In genomic region chr4:35098552-35098951, GRCm38 (mm10) we compare ENCODE assay signal across 40 mouse cellular contexts. TPM values are rescaled to one million over a fixed set of nuclear protein-coding genes. Genes with fewer than 3 reads are reported as not detected.
A peak's percentile ranks its signal among the peaks of the same experiment; 100 is the strongest.
DNase-seq lines count a peak whose midpoint lies in the region; ATAC-seq and TF ChIP-seq lines count a peak whose summit lies in the region.
"Had no signal": no experiment of that assay in that cellular context is flagged by ENCODE, and none has a peak within 500 bp of the region (broad histone marks: within the 10 kb centered on the region; RNA-seq: fewer than 3 reads in every experiment).

No protein-coding gene starts in this region.

- no peak for TF ChIP-seq EP300 in liver, postnatal 0 days (IDR thresholded peaks at IDR 0.05; ENCODE audit: low read depth)
- TF ChIP-seq EP300 in stomach, postnatal 0 days (optimal IDR thresholded peaks at IDR 0.05), result no peak

- no peaks in the 10 kb centered on the region for H3K36me3 ChIP-seq in heart, embryonic 11.5 days (ENCODE audit: control insufficient read depth, insufficient read depth, low read length)
- no peaks in the 10 kb centered on the region for H3K36me3 ChIP-seq in intestine, postnatal 0 days (ENCODE audit: control insufficient read depth, insufficient read depth)
- no peaks in the 10 kb centered on the region for H3K36me3 ChIP-seq in liver, postnatal 0 days (replicated peaks; ENCODE audit: insufficient read depth, low read length)
- H3K36me3 ChIP-seq in stomach, postnatal 0 days (ENCODE audit: control insufficient read depth, insufficient read depth, low read length), result no peaks in the 10 kb centered on the region
- H3K36me3 ChIP-seq: embryonic facial prominence, embryonic 13.5 days; forebrain, embryonic 10.5 days; forebrain, embryonic 15.5 days; hindbrain, embryonic 10.5 days; kidney, embryonic 15.5 days; neural tube, embryonic 12.5 days had no signal

- DNase-seq in heart, adult 11 months, result peak; percentile 72
- no peak for DNase-seq in liver, postnatal 0 days
- peak; percentile 65 for DNase-seq in stomach, postnatal 0 days (ENCODE audit: low spot score)
- DNase-seq in ovary, postnatal 14 days (ENCODE audit: low spot score), result no peak
- DNase-seq in adrenal gland, adult 2 months, result no peak
- DNase-seq: adrenal gland, postnatal 25 days; cerebellum, adult 11-12 months; cerebellum, adult 9-11 months; heart, postnatal 14 days; kidney, adult 11 months; kidney, postnatal 36 days; left cerebral cortex, postnatal 4 days; lung, adult 2 months; right cerebral cortex, postnatal 4 days; thymus, adult 2 months; thymus, postnatal 36 days had no signal

- no peak overlapping the region for H3K4me3 ChIP-seq in heart, embryonic 11.5 days (ENCODE audit: low read depth, low read length)
- no peak overlapping the region for H3K4me3 ChIP-seq in intestine, postnatal 0 days (ENCODE audit: low read depth, low read length)
- H3K4me3 ChIP-seq in liver, postnatal 0 days (ENCODE audit: low read depth, low read length), result no peak overlapping the region
- H3K4me3 ChIP-seq in stomach, postnatal 0 days (ENCODE audit: low read depth, low read length), result no peak overlapping the region

- H3K4me1 ChIP-seq in heart, embryonic 11.5 days (ENCODE audit: control insufficient read depth, insufficient read depth, low read length), result peaks cover 9% of the 10 kb centered on the region
- peaks cover 14% of the 10 kb centered on the region for H3K4me1 ChIP-seq in intestine, postnatal 0 days (replicated peaks; ENCODE audit: control insufficient read depth, insufficient read depth, low read length)
- H3K4me1 ChIP-seq in liver, postnatal 0 days (ENCODE audit: insufficient read depth), result peaks cover 35% of the 10 kb centered on the region
- peaks cover 9% of the 10 kb centered on the region for H3K4me1 ChIP-seq in stomach, postnatal 0 days (replicated peaks; ENCODE audit: control insufficient read depth, insufficient read depth)

- no peaks in the 10 kb centered on the region for H3K9me3 ChIP-seq in heart, embryonic 11.5 days (replicated peaks; ENCODE audit: control insufficient read depth, low read length)
- no peaks in the 10 kb centered on the region for H3K9me3 ChIP-seq in intestine, postnatal 0 days (ENCODE audit: control insufficient read depth)
- no peaks in the 10 kb centered on the region for H3K9me3 ChIP-seq in liver, postnatal 0 days (ENCODE audit: low read length)
- H3K9me3 ChIP-seq in stomach, postnatal 0 days (ENCODE audit: control insufficient read depth, low read length), result no peaks in the 10 kb centered on the region
- H3K9me3 ChIP-seq: embryonic facial prominence, embryonic 13.5 days; forebrain, embryonic 10.5 days; forebrain, embryonic 15.5 days; hindbrain, embryonic 10.5 days; kidney, embryonic 15.5 days; neural tube, embryonic 12.5 days had no signal

- TF ChIP-seq CTCF in intestine, postnatal 0 days (IDR thresholded peaks at IDR 0.05; ENCODE audit: low read depth), result no peak
- TF ChIP-seq CTCF in liver, postnatal 0 days (IDR thresholded peaks at IDR 0.05; ENCODE audit: low read depth), result no peak
- TF ChIP-seq CTCF in stomach, postnatal 0 days (IDR thresholded peaks at IDR 0.05; ENCODE audit: low read depth), result no peak

- no peaks in the 10 kb centered on the region for H3K27me3 ChIP-seq in heart, embryonic 11.5 days (ENCODE audit: control insufficient read depth, insufficient read depth, low read length)
- no peaks in the 10 kb centered on the region for H3K27me3 ChIP-seq in intestine, postnatal 0 days (replicated peaks; ENCODE audit: control insufficient read depth, insufficient read depth, low read length)
- H3K27me3 ChIP-seq in liver, postnatal 0 days (ENCODE audit: insufficient read depth, low read length), result no peaks in the 10 kb centered on the region
- no peaks in the 10 kb centered on the region for H3K27me3 ChIP-seq in stomach, postnatal 0 days (ENCODE audit: control insufficient read depth, insufficient read depth, low read length)
- H3K27me3 ChIP-seq: CH12.LX; embryonic facial prominence, embryonic 13.5 days; forebrain, embryonic 15.5 days; kidney, embryonic 15.5 days; neural tube, embryonic 12.5 days; Patski had no signal

- ATAC-seq in heart, embryonic 11.5 days (replicated peaks; ENCODE audit: insufficient number of reproducible peaks, low FRiP score, low TSS enrichment), result no peak
- peak; percentile 67 for ATAC-seq in intestine, postnatal 0 days
- no peak for ATAC-seq in liver, postnatal 0 days
- peak; percentile 53 for ATAC-seq in stomach, postnatal 0 days (ENCODE audit: low FRiP score, low TSS enrichment)
- no peak for ATAC-seq in megakaryocyte, adult 5-6 weeks (ENCODE audit: poor library complexity, severe bottlenecking)
- ATAC-seq: Patski had no signal

- 65% methylated on average over 6 of the region's 6 CpGs for WGBS in heart, embryonic 11.5 days (ENCODE audit: insufficient replicate concordance)
- 43% methylated on average over 6 of the region's 6 CpGs for WGBS in intestine, postnatal 0 days
- 57% methylated on average over 6 of the region's 6 CpGs for WGBS in liver, postnatal 0 days (ENCODE audit: insufficient replicate concordance)
- 56% methylated on average over 6 of the region's 6 CpGs for WGBS in stomach, postnatal 0 days

- H3K9ac ChIP-seq in heart, embryonic 11.5 days (ENCODE audit: low read depth, low read length), result no peak overlapping the region
- H3K9ac ChIP-seq in intestine, postnatal 0 days (ENCODE audit: low read depth, low read length), result no peak overlapping the region
- no peak overlapping the region for H3K9ac ChIP-seq in liver, postnatal 0 days (replicated peaks)
- no peak overlapping the region for H3K9ac ChIP-seq in stomach, postnatal 0 days (ENCODE audit: low read length)
- H3K9ac ChIP-seq: embryonic facial prominence, embryonic 13.5 days; kidney, embryonic 15.5 days; neural tube, embryonic 12.5 days had no signal

- no peak overlapping the region for H3K27ac ChIP-seq in heart, embryonic 11.5 days (ENCODE audit: low read depth, low read length)
- peak overlapping the region; percentile 93 for H3K27ac ChIP-seq in intestine, postnatal 0 days (ENCODE audit: low read depth, low read length)
- peak overlapping the region; percentile 95 for H3K27ac ChIP-seq in liver, postnatal 0 days (ENCODE audit: low read depth)
- no peak overlapping the region for H3K27ac ChIP-seq in stomach, postnatal 0 days (replicated peaks)
- H3K27ac ChIP-seq: forebrain, embryonic 15.5 days; kidney, embryonic 15.5 days; neural tube, embryonic 12.5 days had no signal

- no peak overlapping the region for H3K4me2 ChIP-seq in heart, embryonic 11.5 days
- H3K4me2 ChIP-seq in intestine, postnatal 0 days (replicated peaks; ENCODE audit: low read depth), result peak overlapping the region; percentile 45
- no peak overlapping the region for H3K4me2 ChIP-seq in liver, postnatal 0 days (ENCODE audit: low read depth, low read length)
- no peak overlapping the region for H3K4me2 ChIP-seq in stomach, postnatal 0 days (replicated peaks; ENCODE audit: low read depth)

RNA-seq across cellular contexts. Expression of gene Ifnk, which starts 53.3 kb away (rescaled TPM):
- polyA plus RNA-seq in heart, embryonic 11.5 days (2014; fragmentation: Nextera tagmentation; extraction: Ambion mirVana), result not detected in 2 replicates
- 0.25 and 0.51 TPM in 2 replicates for polyA plus RNA-seq in intestine, postnatal 0 days (2015; fragmentation: Nextera tagmentation; extraction: Ambion mirVana)
- 0.27 and 0.50 TPM in 2 replicates for polyA plus RNA-seq in liver, postnatal 0 days (2015; fragmentation: Nextera tagmentation; extraction: Ambion mirVana)
- polyA plus RNA-seq in stomach, postnatal 0 days (2015; fragmentation: Nextera tagmentation; extraction: Ambion mirVana), result 0.16 TPM in 1 of 2 replicates, not detected in the other
- total RNA-seq in megakaryocyte, adult 5-6 weeks (2015), result not detected in 2 replicates
- not detected in 2 replicates for total RNA-seq in megakaryocyte, adult 5-6 weeks (2017)
- not detected for total RNA-seq in adrenal gland, adult 2 months (2021)
- not detected in 2 replicates for polyA plus RNA-seq in adrenal gland, adult 2 months (2012; rRNA removed)
- total RNA-seq: adrenal gland, postnatal 25 days; CH12.LX; ES-E14; gastrocnemius, adult 8-10 months; gastrocnemius, postnatal 4 days; heart, adult 8-10 months; heart, postnatal 14 days; layer of hippocampus, adult 2 months; layer of hippocampus, postnatal 14 days; left cerebral cortex, adult 8-10 months; left cerebral cortex, postnatal 4 days; megakaryocyte progenitor cell, adult 5-6 weeks had no signal
- polyA plus RNA-seq: C2C12; heart, embryonic 14.5 days; hindbrain, embryonic 16.5 days; kidney, embryonic 15.5 days; limb, embryonic 14.5 days; lung, adult 2 months; midbrain, embryonic 16.5 days; neural tube, embryonic 12.5 days; Patski; thymus, adult 2 months had no signal

RNA-seq across cellular contexts. Expression of gene Mob3b, which starts 58.7 kb away (rescaled TPM):
- 2.7 and 3.4 TPM in 2 replicates for polyA plus RNA-seq in heart, embryonic 11.5 days (2014; fragmentation: Nextera tagmentation; extraction: Ambion mirVana)
- 21.0 and 21.2 TPM in 2 replicates for polyA plus RNA-seq in intestine, postnatal 0 days (2015; fragmentation: Nextera tagmentation; extraction: Ambion mirVana)
- 13.6 and 14.2 TPM in 2 replicates for polyA plus RNA-seq in liver, postnatal 0 days (2015; fragmentation: Nextera tagmentation; extraction: Ambion mirVana)
- polyA plus RNA-seq in stomach, postnatal 0 days (2015; fragmentation: Nextera tagmentation; extraction: Ambion mirVana), result 15.0 and 16.9 TPM in 2 replicates
- 24.1 TPM in 2 replicates for total RNA-seq in megakaryocyte, adult 5-6 weeks (2015)
- total RNA-seq in megakaryocyte, adult 5-6 weeks (2017), result 12.4 and 15.4 TPM in 2 replicates
- 10 to 100 TPM; 23.7 to 35.2 TPM for total RNA-seq in adrenal gland, adult 2 months (2021)
- 7.7 and 7.9 TPM in 2 replicates for polyA plus RNA-seq in adrenal gland, adult 2 months (2012; rRNA removed)

Comparison
In these comparisons a context has a peak if more than half of its experiments do, and no peak if none do; other contexts are left out.
1. DNase-seq: peak in heart, adult 11 months (single experiment) and stomach, postnatal 0 days (single experiment); none in liver, postnatal 0 days (single experiment), ovary, postnatal 14 days (single experiment) and adrenal gland, adult 2 months (single experiment).
2. ATAC-seq: peak in intestine, postnatal 0 days (single experiment) and stomach, postnatal 0 days (single experiment); none in heart, embryonic 11.5 days (single experiment), liver, postnatal 0 days (single experiment) and megakaryocyte, adult 5-6 weeks (single experiment).
3. H3K27ac ChIP-seq: peak in intestine, postnatal 0 days (single experiment) and liver, postnatal 0 days (single experiment); none in heart, embryonic 11.5 days (single experiment) and stomach, postnatal 0 days (single experiment).